Mouse (Mus musculus) liver, embryonic 12.5 days (tissue): Measurements from ENCODE around the gene Rasd2. TPM values are rescaled to one million over a fixed set of nuclear protein-coding genes. Genes with fewer than 3 reads are reported as not detected.

Experiments used
- ATAC-seq: fragments of 200-750 bp; cut with Nextera tagmentation; 2 replicates; pipeline ENCODE4 v1.8.0; 2017; ENCODE audit warnings: moderate number of reproducible peaks, mild to moderate bottlenecking, moderate library complexity
- H3K27ac ChIP-seq: fragments of 300-500 bp; sonication (generic); 2 replicates; pipeline ENCODE4 v1.5.1; 2016; ENCODE audit warnings: mild to moderate bottlenecking
- H3K27me3 ChIP-seq: fragments of 300-500 bp; sonication (generic); replicated peaks from 2 replicates; pipeline ENCODE4 v1.6.1; 2016; ENCODE audit warnings: mild to moderate bottlenecking, moderate library complexity
- H3K36me3 ChIP-seq: fragments of 300-500 bp; sonication (generic); 2 replicates; pipeline ENCODE4 v1.6.1; 2016; ENCODE audit warnings: mild to moderate bottlenecking, moderate library complexity
- H3K4me1 ChIP-seq: fragments of 300-500 bp; sonication (generic); 2 replicates; pipeline ENCODE4 v1.6.1; 2016
- H3K4me2 ChIP-seq: fragments of 300-500 bp; sonication (generic); 2 replicates; pipeline ENCODE4 v1.6.1; 2016; ENCODE audit warnings: mild to moderate bottlenecking, moderate library complexity
- H3K4me3 ChIP-seq: fragments of 300-500 bp; sonication (generic); 2 replicates; pipeline ENCODE4 v1.5.1; 2016; ENCODE audit warnings: mild to moderate bottlenecking, moderate library complexity
- H3K9ac ChIP-seq: fragments of 300-500 bp; sonication (generic); 2 replicates; pipeline ENCODE4 v1.6.1; 2016; ENCODE audit warnings: mild to moderate bottlenecking, moderate library complexity
- H3K9me3 ChIP-seq: fragments of 300-500 bp; sonication (generic); replicated peaks from 2 replicates; pipeline ENCODE4 v1.6.1; 2016; ENCODE audit warnings: mild to moderate bottlenecking, moderate library complexity
- WGBS: fragments of 180-500 bp; shearing (Covaris S2); methylation state at CpG from one replicate; pipeline ENCODE4 v1.1.7; 2016; ENCODE audit not compliant: insufficient replicate concordance; 5-methylcytosine and 5-hydroxymethylcytosine counted together
- polyA plus RNA-seq: library from polyadenylated mRNA; unstranded; fragments of >200 nt; fragmentation: Nextera tagmentation; extraction: Ambion mirVana; gene quantifications from 2 replicates; pipeline ENCODE4 v1.2.1, GENCODE M21; 2016

The Rasd2 gene
- polyA plus RNA-seq, 1 experiment from 2014 or later = 0.10 TPM

DNA sequence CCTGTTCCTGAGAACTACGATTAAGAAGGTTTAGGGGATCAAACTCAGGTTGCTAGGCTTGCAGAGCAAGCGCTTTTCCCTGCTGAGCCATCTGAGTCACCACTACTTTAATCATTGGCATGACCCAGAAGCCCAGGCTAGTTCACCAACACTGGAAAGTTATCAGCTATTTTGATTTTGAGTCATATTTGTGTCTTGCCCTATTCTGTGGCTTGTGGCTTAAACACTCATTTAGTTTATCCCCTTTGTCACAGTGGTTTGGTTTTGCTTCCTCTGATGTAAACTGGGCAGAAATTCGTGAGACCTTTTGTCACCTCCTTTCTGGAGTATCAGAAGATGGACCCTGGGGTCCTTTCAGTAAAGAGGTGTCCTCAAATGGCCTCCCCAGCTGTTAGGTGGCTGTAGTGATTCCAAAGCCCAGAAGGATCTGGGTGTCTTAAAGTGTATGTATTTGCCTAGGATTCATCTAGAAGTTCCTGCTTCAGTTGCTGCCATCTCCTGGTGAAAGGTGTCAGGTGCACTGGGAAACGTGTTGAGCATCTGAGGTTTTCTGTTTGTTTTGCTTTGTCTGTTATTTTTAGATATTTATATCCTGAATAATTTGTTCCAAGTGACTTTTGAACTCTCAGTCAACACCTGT is 20.3 kb downstream of the Rasd2 start:
- ATAC-seq = no peak
- H3K4me1 ChIP-seq = no peaks in the 10 kb centered on the region
- no peak overlapping the region for H3K4me3 ChIP-seq
- 48% methylated on average over 4 of the region's 4 CpGs for WGBS
- no peaks in the 10 kb centered on the region for H3K9me3 ChIP-seq
- no peaks in the 10 kb centered on the region for H3K27me3 ChIP-seq
- H3K9ac ChIP-seq = no peak overlapping the region
- H3K27ac ChIP-seq = no peak overlapping the region
- H3K4me2 ChIP-seq = no peak overlapping the region
- H3K36me3 ChIP-seq = no peaks in the 10 kb centered on the region

DNA sequence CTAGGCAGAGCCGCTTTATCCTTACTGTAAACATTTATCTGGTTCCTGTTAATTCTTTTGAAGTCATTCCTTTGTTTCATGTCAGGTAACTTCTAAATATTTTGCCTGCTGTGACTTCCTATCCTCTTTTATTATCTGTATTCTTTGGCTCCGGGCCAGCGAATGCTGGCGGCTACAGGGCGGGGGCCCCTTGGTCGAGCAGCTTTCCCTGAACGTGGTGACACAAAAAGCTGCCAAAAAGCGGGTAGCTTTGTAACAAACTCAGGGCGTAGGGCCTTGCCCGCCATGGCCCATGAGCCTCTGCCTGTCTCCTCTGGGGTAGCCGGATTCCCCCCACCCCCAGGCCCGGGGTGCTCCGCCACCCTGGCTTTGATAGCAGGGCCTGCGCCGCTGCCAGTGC is 33.6 kb downstream of the Rasd2 start:
- H3K27ac ChIP-seq = no peak overlapping the region
- H3K9ac ChIP-seq = no peak overlapping the region
- WGBS = 82% methylated on average over 15 of the region's 15 CpGs
- no peaks in the 10 kb centered on the region for H3K4me1 ChIP-seq
- H3K4me3 ChIP-seq = no peak overlapping the region
- no peaks in the 10 kb centered on the region for H3K36me3 ChIP-seq
- ATAC-seq = no peak
- H3K27me3 ChIP-seq = no peaks in the 10 kb centered on the region
- no peak overlapping the region for H3K4me2 ChIP-seq
- peaks cover 9% of the 10 kb centered on the region; the same call in 1 of the 2 replicates for H3K9me3 ChIP-seq

DNA sequence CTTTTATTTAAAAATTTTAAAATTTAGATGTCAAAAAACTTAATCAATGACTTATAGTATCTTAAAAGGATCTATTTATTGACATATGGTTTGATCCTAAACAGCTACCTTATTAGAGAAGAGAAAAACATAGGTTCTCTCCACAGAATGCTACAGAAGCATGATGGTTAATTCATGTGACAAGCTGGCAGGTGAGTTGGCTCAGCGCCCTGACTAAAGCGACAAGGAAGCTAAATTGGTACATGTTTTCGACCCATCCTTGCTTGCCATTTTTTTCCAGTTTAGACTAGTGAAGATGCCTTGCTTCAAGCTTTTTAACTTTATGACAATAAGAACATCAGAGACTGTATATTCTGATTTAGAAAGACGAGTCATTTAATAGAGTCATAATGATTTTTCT is 35.4 kb downstream of the Rasd2 start:
- Histone ChIP-seq H3K9ac (no peak overlapping the region), H3K27me3 (no peaks in the 10 kb centered on the region), H3K4me3 (no peak overlapping the region), H3K9me3 (peaks cover 9% of the 10 kb centered on the region; the same call in 1 of the 2 replicates), H3K27ac (no peak overlapping the region), H3K36me3 (no peaks in the 10 kb centered on the region), H3K4me2 (no peak overlapping the region), H3K4me1 (no peaks in the 10 kb centered on the region)
- WGBS = 70% methylated on average over 4 of the region's 4 CpGs
- ATAC-seq = no peak

- Histone ChIP-seq H3K36me3 (no peaks in the 10 kb centered on the region), H3K27ac (no peak overlapping the region), H3K27me3 (no peaks in the 10 kb centered on the region), H3K4me1 (no peaks in the 10 kb centered on the region), H3K9ac (no peak overlapping the region), H3K9me3 (0 out of 2 replicates have a peak, but pooled peaks cover 3% of the 10 kb centered on the region), H3K4me2 (no peak overlapping the region), H3K4me3 (no peak overlapping the region)
- WGBS = 58% methylated on average over 3 of the region's 3 CpGs
- no peak for ATAC-seq
Observed at GRCm38 (mm10) chr8:75254027-75254426, 40.3 kb downstream of the Rasd2 start.

DNA sequence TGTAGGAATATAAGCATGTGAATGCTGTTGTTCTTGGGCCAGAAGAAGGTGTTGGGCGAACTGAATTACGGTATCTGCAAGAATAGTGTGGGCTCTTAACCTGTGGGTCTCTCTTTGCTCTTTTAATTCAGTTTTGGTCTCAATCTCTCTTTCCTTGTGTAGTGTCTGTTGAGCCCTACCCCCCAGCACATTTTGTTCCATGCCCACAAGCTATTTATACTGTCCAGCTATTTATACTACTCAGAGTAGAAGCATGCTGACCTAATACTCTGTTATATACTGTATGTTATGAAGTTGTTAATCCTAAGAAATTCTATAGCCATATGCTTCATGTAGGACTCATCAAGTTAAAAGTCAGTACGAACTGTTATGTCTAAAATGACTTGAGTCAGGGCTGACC is 41.9 kb downstream of the Rasd2 start:
- H3K27me3 ChIP-seq = no peaks in the 10 kb centered on the region
- no peak overlapping the region for H3K9ac ChIP-seq
- H3K36me3 ChIP-seq = no peaks in the 10 kb centered on the region
- 67% methylated on average over 3 of the region's 3 CpGs for WGBS
- no peak overlapping the region for H3K4me3 ChIP-seq
- H3K4me2 ChIP-seq = no peak overlapping the region
- H3K4me1 ChIP-seq = no peaks in the 10 kb centered on the region
- H3K9me3 ChIP-seq = no peaks in the 10 kb centered on the region
- no peak overlapping the region for H3K27ac ChIP-seq
- ATAC-seq = no peak

DNA sequence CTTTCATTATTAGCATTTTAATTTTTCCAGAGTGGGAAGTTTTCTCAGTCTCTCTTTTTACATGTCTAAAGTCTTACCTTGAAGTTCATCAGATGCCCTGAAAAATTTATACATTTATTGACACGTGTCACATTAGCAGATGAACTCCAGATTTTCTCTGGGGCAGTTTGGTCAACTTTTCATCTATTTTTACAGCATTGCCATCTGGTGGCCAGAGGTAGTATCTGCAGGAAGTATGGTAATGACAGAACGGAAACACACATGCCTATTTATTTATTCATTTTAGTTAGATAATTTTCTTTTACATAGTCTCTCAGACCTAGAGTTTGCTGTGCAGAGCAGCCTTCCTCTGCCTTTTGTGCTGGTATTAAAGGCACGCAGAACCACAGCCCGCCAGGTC is 58.4 kb downstream of the Rasd2 start:
- H3K27ac ChIP-seq = no peak overlapping the region
- H3K4me2 ChIP-seq = no peak overlapping the region
- 32% methylated on average over 4 of the region's 4 CpGs for WGBS
- H3K4me3 ChIP-seq = no peak overlapping the region
- H3K4me1 ChIP-seq = no peaks in the 10 kb centered on the region
- no peak overlapping the region for H3K9ac ChIP-seq
- ATAC-seq = no peak
- H3K27me3 ChIP-seq = no peaks in the 10 kb centered on the region
- H3K9me3 ChIP-seq = peaks cover 6% of the 10 kb centered on the region
- no peaks in the 10 kb centered on the region for H3K36me3 ChIP-seq

Other genes with a start within 250 kb of the Rasd2 start
- 17.6 and 18.3 TPM in 2 replicates for gene Hmgxb4, start 220.6 kb upstream of the Rasd2 start, polyA plus RNA-seq
- 14.6 and 16.1 TPM in 2 replicates for gene Tom1, start 180.2 kb upstream of the Rasd2 start, polyA plus RNA-seq
- gene Hmox1, start 120.3 kb upstream of the Rasd2 start, polyA plus RNA-seq = 86.0 and 93.2 TPM in 2 replicates
- 242 and 258 TPM in 2 replicates for gene Mcm5, start 104.4 kb upstream of the Rasd2 start, polyA plus RNA-seq
- gene Gm10358, start 192.6 kb downstream of the Rasd2 start, polyA plus RNA-seq = 0.13 TPM in 1 of 2 replicates, not detected in the other
- not detected in 2 replicates for gene Iqcm, start 234.8 kb downstream of the Rasd2 start, polyA plus RNA-seq